Mouse (Mus musculus): ENCODE measurements at regions not wholly inside any gene's neighbourhood (a gene's known extent, or its start where the extent isn't known, plus 50 kb on each side); places are given as distances from the start of the nearest gene placed in this dataset.

DNA sequence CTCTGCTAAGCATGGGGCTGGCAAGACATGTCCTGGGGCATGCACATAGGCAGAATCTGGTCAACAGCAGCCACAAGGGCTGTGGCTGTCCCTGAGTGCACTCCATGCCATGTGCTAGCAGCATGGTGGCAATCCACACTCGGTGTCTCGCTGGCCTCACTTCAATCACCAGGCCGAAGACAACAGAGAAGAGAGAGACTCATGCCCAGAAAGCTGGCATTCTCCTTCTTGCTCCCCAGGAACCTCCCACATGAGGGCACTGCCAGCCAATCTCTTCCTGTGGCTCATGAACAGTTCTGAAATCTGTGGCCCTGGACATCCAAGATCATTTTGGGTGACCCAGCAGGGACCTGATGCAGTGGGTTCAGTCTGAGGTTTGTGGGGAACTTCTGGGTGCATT lies 74.5 kb upstream of the Gm26897 start:
- DNase-seq = no peak

DNA sequence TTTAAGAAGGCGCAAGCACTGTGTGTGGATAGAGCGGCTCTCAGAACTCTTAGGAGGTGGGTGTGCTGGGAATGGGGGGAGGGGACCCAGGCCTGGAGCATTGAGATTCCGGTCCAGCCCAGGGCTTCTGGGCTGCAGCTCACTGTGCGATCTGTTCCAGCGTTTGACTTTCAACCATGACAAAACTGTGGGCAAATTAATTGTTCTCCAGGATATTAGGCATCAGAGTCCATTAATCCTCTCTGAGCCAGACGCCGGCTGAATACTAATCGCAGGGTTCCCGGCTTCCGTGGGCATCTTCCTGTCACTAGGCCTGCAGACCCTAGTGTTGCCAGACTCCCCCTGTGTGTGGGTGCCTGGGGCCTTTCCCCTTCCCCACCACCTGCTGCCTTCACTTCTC lies 73.3 kb upstream of the Gm26897 start:
- no peak for DNase-seq

DNA sequence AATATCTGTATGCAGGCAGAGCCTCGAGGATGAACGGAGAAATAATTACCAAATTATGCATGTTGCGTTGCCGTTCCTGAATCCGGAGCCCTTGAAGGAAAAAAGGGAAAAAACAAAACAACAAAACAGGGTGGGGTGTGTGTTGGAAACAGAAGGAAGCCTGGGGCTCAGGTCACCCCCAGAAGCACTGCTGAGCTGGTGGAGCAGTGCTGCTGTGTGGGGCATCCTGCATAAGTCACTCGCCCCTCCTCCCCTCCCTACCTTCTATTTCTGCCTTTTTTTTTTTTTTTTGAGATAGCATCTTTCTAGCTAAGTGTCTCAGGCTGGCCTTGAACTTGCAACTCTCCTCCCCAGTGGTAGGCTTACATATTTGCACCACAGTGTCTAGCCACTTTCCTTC lies 72.8 kb upstream of the Gm26897 start:
- no peak for DNase-seq

DNA sequence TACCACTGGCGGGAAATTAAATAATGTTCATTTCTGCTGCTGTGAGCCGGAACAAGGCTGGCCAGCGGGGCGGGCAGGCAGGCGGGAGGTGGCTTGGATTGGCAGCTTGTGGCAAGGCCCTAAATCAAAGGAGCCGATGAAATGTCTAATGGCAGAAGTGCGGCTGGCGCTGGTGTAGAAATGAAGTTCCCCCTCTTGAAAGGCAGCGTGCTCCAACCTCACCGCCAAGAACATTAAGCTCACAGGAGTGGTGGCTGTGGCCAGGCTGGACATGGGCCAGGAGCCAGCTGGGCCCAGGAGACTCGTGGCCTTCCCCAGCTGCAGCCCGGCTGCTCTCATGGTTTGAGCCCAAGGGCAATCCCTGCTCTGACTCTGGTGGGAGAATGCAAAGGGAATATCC lies 71.8 kb upstream of the Gm26897 start:
- DNase-seq = no peak

DNA sequence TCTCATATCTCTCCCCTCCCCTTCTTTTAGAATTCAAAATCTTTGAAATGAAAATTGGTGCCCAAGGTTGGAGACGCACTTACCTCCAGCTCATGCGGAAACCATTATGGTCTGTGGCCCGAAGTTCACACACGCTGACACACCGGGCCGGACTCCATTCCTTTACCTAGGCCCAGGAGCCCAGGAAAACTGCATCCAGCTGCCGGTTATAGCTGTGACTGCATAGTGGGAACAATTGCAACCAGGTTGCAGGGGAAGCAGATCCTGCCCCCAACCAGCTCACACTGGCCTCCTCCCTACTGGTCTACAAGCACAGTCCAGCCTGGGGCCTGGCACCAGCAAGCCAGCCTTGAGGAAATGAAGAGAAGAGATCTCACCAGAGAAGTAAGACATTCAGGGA lies 69.9 kb upstream of the Gm26897 start:
- no peak for DNase-seq

DNA sequence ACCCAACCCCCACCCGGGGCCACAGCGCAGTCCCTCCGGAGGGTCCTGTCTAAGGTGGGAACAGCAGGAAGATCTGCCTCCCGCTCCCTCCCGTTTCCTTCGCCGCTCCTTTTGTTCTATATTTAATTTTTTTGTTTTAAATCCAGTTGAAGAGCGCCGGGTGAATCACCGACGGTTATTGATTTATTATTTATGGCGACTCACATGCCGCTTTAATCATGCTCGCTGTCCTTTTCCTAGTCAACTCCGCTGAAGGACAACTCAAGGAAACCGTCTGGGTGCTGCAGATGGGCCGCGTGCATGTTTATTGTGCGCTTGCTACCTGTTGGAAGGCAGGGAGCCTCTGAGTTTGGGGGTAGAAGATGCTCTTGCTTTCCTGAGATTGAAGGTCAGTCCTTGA lies 68.3 kb upstream of the Gm26897 start:
- no peak for DNase-seq

DNA sequence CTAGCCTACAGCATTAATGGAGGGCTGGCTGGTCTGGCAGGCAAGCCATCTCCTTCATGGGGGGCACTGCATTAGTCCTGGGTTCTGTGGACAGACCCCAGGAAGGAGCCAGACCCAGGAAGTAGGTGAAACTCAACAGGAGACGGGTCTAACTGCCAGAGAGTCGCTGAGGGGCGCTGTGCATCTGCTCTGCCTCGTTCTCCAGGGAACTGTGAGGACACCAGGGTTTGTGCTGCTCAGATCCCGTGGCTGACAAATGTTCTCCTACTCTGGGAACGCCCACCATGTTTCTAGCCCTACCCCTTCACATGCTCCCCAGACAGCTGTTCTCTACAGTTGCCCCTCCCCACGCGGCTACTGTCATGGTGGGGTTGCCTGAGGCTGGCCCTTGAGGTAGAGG lies 67.7 kb upstream of the Gm26897 start:
- DNase-seq = no peak

DNA sequence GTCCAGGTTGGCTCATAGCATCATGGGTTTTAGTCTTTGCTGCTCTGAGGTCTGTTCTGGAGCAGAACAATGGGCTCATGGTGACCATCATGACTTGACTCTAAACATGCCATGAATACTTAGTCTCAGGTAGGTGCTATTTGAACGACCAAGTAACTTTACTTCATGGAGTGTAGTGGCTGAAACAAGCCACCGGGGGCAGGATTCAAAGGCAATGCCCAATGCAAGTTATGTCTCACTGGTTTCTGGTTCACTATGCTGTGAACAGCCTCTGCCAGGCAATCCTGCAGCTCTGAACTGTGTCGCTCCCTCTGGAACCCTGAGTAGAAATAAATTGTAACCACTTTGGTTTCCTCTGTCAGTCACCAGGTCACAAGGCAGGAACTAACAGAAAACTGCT lies 65.8 kb upstream of the Gm26897 start:
- no peak for DNase-seq

DNA sequence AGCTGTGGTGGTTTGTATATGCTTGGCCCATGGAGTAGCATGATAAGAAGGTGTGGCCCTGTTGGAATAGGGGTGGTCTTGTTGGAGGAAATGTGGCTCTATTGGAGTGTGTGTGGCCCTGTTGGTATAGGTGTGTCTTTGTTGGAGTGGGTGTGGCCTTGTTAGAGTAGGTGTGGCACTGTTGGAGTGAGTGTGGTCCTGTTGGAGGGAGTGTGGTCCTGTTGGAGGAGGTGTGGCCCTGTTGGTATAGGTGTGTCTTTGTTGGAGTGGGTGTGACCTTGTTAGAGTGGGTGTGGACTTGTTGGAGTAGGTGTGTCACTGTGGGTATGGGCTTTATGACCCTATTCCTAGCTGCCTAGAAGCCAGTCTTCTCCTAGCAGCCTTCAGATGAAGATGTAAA lies 64.6 kb upstream of the Gm26897 start:
- no peak for DNase-seq

DNA sequence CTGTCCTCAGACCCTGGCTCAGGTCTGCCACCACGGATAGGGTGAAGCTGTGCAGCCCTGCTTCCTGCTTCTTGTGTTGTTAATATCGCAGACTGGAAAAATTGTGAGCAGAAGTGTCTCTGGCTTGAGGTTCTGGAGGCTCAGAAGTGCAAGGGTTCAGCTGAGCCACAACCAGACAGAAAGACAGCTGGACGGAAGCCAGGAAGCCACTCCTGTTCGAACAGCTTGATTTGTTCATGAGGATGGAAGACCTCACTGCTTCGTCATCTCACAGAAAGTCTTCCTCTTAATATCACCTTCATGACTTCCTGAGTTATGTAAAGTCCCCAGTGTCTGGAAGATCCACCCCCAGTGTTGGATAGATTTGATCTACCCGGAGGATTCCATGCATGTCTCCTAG lies 62.0 kb upstream of the Gm26897 start:
- no peak for DNase-seq

DNA sequence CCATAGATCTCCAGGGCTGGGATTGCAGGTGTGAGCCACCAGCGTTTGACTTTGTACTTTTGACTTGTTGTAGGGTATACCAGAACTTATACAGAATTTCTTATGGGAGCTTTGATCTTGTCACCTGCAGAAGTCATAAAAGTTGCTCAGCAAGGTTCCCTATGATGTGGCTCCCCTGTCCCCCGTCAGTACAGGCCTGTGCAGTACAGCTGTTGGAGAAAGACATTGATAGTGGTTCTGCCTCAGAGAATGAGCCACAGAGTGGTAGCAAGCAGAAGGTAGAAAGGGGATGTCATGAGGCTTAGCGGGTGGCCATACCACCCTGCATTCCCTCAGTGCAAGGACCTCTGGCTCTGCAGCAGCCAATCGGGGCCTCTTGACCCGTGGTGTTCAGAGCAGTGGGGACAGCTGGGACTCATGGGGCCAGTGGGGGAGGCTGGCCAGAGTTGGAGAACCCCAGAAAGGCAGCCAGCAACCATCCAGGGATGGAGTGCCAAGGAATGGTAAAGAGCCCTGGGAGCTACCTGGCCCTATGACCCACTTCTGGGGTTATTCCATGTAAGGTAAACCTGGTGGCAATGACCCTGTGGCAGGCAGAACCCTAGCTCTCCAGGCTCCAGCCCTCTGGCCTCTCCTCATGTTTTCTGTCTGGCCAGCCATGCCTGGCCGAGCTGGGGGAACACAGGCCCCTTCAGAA lies 58.6 kb upstream of the Gm26897 start:
- DNase-seq = no peak

DNA sequence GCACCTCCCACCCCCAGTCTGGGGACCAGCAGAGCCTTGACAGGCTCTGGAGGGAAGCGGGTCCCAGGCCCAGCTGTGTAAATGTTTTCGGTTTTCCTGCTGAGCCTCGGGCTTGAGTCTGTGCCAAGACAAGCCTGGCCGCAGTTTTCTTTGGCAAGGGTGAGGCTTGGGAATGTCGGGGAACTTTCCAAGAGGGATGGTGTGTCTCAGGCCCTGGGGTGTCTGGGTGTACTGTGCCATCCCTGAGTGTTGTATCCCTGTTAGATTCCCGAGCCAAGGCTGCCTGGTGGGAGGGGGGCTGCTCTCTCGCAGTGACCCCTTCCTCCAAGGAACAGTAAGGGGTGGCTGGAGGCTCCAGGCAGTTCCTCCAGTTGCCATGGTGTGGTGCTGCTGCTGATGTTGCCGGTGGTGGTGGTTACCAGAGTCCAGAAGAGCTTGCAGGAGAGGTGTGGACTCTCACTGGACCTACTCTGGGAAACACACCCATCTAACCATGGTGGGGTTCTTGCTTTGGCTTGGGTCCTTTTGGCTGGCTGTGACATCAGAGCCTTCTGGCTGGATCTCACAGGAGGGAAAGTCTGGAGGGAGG lies 58.0 kb upstream of the Gm26897 start:
- peak; percentile 61 to 73 for DNase-seq

DNA sequence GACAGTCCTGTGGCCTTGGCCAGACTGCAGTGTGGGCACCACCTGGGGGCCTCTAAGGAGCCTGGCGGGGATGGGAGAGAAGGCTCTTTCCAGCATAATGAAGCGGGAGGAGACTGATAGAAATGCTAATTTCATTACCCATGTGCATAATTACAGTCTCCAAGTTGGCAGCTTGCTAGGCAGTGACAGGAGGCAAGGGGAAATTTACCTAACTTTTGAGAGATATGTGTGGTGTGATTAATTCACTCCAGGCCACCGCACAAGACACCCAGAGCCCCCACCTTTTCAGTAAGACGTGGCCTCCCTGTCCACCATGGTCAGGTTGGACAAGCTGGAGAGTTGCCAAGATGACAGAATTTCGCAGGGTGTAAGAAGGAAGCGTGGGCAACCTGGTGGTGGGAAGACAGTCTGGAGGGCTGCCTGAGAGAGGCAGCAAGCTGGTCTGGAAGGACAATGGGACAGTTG lies 55.8 kb upstream of the Gm26897 start:
- no peak for DNase-seq

DNA sequence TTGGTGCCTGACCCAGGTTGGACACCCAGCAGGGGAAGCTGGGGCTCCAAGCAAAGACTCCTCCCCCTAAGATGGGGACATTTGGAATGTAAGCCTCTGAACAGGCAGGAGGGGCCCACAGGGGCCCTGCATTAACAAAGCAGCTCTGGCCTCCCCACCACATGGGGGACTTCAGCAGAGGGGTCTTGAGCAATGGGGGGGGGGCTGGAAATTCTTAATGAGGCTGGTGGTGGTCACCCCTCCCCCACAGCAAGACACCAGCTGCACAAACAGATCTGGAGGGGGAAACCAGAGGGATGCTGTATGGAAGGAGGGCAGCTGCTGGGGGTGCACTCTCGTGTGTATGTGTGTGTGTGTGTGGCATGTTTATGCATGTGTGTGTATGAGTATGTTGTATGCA lies 55.2 kb upstream of the Gm26897 start:
- DNase-seq = no peak

DNA sequence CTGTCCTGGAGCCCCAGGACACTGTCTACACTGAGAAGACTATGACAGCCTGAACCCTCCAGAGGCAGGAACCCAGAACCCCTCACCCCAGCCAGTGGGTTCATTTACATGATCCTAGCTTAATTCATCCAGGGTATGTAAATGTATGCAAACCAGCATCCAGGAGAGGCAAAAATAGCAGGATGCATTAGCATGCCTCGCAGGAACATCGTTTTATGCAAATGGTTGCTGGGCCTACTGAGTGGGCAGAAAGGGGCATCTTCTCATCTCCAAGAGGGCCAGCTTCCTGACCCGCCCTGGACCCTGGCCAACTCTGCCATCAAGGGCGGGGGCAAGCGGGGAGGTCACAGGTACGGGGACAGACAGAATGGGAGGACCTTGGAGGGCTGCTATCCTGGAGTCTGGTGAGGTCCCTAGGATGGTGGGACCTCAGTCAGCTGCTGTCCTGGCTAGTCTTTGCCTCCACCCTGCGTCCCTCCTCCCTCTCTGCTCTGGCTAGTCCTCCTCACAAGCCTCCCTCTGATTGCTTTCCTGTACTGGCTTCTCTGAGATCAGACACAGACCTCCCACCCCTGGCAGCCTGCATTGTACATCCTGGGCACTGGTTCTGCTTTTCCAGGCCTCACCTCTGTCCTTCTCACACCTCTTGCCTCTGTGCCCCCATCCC lies 52.2 kb upstream of the Gm26897 start:
- no peak for DNase-seq

DNA sequence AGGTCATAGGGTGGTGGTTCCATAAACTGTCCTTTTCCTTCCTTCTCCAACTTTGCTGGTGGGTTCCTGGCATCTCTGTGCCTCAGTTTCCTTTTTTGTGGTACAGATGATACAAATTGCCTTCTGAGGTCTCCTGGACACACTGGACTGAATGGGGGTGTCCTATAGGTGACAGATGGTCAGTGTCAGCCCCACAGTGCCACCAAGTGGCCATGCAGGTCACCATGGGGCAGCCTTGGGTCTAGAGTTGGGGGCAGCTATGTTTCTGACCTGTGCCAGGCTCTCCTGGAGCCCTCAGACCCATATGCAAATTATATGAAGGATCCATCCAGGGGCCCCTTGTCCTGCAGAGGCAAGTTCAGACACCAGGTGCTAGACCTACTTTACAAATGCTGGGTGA lies 50.8 kb upstream of the Gm26897 start:
- peak in 1 of 2 experiments; percentile 25 for DNase-seq
